Mouse (Mus musculus): ENCODE results near the gene Cldn4.
"Not testable (repeated sequence)": the region's sequence is repeated elsewhere in the genome, so short reads cannot be mapped to it uniquely, and the experiment has no call there.

Cldn4 gene

GRCm38 (mm10) chr5:134963546-134963945 lies 16.8 kb upstream of the Cldn4 start:
- no peak for DNase-seq (ENCODE audit: low spot score)

DNA sequence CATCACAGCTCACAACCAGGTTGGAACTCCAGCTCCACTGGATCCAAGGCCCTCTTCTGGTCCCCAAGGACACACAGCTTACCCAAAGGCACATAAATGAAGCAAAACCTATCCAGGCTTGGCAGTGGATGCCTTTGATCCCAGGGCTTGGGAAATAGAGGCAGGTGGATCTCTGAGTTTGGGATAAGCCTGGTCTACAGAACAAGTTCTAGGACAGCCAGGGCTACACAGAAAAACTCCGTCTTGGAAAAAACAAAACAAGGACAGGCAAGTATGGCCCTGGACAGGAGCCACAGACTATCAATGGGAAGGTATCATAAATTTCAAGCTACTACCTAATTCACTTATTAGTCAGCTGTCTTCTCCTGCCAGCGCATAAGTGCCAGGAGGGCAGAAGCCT lies 14.8 kb upstream of the Cldn4 start:
- no peak for DNase-seq (ENCODE audit: low spot score)

DNA sequence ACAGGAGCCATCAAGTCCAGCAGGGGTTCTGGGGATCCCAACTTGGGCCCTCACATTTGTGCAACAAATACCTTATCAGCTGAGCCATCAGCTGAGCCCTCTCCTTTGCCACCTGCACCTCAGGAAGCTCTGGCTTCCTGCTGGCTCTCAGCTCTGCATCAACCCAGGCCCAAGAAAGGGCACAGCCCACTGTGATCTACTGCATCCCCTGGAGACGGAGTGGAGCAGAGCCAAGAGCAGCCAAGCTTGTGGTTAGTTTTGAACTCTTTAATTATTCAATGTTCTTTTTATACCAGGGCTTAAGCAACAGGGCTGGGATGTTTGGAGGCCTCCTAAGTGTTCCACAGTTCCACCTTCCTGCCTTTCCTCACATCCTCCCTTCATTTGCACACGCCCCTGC lies 13.7 kb upstream of the Cldn4 start:
- DNase-seq (ENCODE audit: low spot score) = no peak

GRCm38 (mm10) chr5:134959114-134959513 lies 12.4 kb upstream of the Cldn4 start:
- no peak for DNase-seq (ENCODE audit: low spot score)

DNA sequence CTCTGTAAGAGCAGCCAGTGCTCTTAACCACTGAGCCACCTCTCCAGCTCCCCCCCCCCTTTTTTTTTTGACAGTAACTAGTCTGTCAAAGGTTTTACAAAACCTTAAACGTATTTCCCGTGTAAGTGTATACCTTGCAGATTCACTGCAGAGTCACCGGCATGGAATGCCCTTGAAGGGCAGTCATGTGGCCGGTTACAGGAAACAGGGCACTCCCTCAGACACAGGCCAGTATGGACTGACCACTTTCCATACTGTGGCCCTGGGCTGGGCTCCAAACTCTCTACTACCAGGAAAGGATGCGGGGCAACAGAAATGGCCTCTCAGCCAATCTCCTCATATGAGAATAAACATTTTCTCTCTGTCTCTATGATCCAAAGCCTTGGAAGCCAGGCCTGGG lies 8.8 kb upstream of the Cldn4 start:
- DNase-seq (ENCODE audit: low spot score) = no peak

- DNase-seq (ENCODE audit: low spot score) = no peak
Observed at GRCm38 (mm10) chr5:134951053-134951884, 4.5 kb upstream of the Cldn4 start.

- no peak for DNase-seq (ENCODE audit: low spot score)
Observed at GRCm38 (mm10) chr5:134948085-134948439, 1.3 kb upstream of the Cldn4 start.

DNA sequence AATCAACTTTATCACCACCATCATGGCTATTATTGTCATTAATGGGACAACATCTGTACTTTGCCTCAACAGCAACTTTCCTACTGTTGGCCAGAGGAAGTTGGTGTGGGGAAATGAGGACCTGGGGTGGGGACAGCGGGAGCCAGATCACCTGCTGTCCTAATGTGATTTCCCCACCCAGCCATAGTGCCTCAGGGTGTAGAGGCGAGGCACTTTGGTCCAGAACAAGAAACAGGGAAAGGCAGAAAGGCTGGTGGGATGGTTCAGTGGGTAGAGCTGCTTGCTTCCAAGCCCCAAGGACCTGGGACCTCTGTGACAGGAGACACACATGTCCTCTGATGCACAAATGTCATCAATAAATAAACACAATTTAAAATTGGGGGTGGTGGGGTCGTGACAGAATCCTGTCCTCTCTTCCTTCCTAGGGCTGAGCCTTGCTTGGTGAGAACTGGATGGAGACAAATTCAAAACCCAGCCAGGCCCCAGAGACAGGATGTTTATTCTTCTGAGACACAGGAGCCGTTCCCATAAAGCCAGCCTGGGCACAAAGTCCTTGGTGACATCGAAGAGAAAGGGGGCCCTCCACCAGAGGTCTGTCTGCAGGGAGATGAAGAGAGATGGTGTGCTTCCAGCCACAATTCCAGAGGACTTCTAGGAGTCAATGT lies 818 bp upstream of the Cldn4 start:
- DNase-seq (ENCODE audit: low spot score) = no peak

GRCm38 (mm10) chr5:134946063-134946856 lies 474 bp downstream of the Cldn4 start:
- no peak for DNase-seq (ENCODE audit: low spot score)

GRCm38 (mm10) chr5:134945266-134945959 lies 1.3 kb downstream of the Cldn4 start:
- DNase-seq (ENCODE audit: low spot score) = no peak

- no peak for DNase-seq (ENCODE audit: low spot score)
Observed at GRCm38 (mm10) chr5:134944179-134944578, 2.6 kb downstream of the Cldn4 start.

DNA sequence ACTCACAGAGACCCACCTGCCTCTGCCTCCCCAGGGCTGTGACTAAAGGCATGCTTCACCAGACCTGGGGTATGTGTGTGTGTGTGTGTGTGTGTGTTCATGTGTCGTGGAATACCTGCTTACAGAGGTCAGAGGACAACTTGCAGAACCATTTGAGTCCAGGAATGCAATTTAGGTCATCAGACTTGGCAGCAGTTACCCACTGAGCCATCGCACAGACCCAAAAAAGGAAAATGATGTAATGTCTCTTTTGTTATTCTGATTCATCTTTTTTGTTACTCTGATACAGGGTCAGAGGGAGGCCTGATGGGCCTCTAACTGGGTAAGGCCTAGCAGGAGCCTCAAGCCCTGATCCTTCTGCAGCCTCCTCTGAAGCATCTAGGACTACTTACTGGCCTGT lies 4.0 kb downstream of the Cldn4 start:
- no peak for DNase-seq (ENCODE audit: low spot score)

GRCm38 (mm10) chr5:134941472-134942209 lies 5.1 kb downstream of the Cldn4 start:
- no peak for DNase-seq (ENCODE audit: low spot score)

- not testable (repeated sequence) for DNase-seq (ENCODE audit: low spot score)
Observed at GRCm38 (mm10) chr5:134939554-134939953, 7.2 kb downstream of the Cldn4 start.

DNA sequence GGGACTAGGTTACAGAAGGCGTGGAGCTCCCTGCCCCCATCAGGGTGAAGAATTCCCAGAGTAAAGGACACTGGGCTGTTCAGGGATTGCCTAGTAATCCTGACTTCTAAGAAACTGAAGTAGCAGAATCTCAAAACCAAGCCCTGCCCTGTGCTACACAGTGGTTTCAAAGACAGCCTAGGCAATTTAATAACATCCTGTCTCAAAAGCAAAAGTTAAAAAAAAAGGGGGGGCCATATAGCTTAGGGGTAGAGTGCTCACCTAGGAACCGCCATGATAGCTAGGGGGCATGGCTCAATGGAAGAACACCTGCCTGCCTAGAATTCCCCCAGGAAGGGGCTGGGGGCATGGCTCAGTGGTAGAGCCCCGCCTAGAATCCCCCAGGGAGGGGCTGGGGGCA lies 7.7 kb downstream of the Cldn4 start:
- no peak for DNase-seq (ENCODE audit: low spot score)

GRCm38 (mm10) chr5:134936626-134937185 lies 10.0 kb downstream of the Cldn4 start:
- DNase-seq (ENCODE audit: low spot score) = no peak

- DNase-seq (ENCODE audit: low spot score) = no peak
Observed at GRCm38 (mm10) chr5:134936051-134936450, 10.7 kb downstream of the Cldn4 start.

DNA sequence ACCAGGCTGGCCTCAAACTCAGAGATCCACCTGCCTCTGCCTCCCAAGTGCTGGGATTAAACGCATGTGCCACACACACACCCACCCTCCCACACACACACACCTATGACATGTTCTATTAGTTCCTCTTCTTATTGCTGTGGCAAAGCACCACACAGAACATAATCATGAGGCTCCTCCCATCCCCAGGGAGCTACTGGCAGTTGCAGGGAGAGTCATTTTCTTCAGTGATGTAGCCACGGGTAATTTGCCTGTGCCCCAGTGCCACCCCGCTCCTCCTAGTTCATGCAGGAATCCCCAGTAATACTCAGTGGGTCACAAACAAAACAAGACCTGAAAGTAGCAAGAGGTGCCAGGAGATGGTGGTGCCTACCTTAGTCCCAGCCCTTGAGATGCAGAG lies 12.1 kb downstream of the Cldn4 start:
- no peak for DNase-seq (ENCODE audit: low spot score)

DNA sequence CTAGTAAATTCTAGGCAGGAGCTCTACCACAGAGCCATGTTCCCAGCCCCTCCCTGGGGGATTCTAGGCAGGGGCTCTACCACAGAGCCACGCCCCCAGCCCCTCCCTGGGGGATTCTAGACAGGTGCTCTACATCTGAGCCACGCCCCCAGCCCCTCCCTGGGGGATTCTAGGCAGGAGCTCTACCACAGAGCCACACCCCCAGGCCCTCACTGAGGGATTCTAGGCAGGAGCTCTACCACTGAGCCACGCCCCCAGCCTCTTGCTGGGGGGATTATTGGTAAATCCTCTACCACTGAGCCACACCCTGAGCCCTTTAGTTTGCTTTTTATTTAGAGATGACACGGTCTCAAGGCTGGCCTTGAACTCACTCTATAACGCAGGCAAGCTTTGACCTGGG lies 13.0 kb downstream of the Cldn4 start:
- DNase-seq (ENCODE audit: low spot score) = not testable (repeated sequence)

- DNase-seq (ENCODE audit: low spot score) = no peak
Observed at GRCm38 (mm10) chr5:134933281-134933680, 13.5 kb downstream of the Cldn4 start.

DNA sequence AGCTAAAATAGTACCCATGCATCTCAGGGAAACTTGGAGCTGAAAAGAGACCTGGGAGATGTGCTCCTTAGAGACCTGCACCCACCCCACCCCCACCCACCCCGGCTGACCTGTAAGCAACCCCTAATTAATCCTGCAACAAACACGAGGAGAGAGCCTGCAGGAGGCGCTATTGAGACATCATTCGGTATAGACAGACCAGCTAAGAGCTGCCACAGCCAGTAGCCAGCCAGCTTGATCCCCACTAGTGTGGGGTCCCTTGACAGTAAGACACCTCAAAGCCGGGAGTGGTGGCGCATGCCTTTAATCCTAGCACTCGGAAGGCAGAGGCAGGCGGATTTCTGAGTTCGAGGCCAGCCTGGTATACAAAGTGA lies 13.8 kb downstream of the Cldn4 start:
- DNase-seq (ENCODE audit: low spot score) = peak; percentile 45

Data from ovary, postnatal 36 days (tissue).